Mouse (Mus musculus) testis, postnatal 10 days (tissue): Measurements from ENCODE around the gene Cog5.

Source experiments
- DNase-seq: peaks from one replicate; pipeline ENCODE4 v3.0.0; 2021; ENCODE audit warnings: low spot score

Gene Cog5

DNA sequence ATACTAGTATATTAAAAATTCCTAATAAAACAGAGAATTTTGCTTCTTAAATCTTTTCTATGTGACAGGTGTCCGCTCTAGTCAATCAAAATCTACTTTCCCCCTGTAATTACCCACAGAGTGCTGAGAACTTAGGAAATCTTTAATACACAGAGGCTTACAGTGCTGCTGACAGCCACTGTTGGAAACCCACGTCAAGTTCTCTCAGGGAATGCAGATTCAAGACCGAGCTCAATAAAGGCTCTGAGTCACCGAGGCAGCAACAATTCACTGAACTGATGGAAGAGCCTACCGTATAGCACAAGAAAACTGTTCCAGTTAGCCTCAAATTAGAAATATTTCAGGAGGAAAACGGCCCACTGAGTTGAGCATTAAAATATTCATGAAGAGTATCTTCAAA, 329.1 kb downstream of the Cog5 start:
- no peak for DNase-seq

GRCm38 (mm10) chr12:31984206-31984605, 329.5 kb downstream of the Cog5 start:
- DNase-seq: no peak

DNA sequence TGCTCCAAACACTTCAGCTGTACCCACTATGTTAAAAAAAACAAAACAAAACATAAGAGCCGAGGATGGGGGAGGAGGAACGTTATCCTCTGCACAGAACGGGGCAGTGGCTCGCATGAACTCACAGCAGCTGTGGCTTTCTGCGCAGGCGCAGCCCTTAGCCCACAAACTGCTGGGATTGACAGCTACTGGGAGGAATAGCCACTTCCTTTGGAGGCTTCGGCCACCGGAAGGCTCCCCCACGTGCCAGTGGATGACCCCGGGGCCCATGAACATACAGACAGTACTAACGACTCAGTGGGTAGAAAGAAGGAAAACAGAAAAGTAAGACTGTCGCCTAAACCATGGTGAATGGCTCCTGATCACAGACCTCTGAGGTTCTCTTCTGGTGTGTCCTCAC, 330.0 kb downstream of the Cog5 start:
- no peak for DNase-seq

DNA sequence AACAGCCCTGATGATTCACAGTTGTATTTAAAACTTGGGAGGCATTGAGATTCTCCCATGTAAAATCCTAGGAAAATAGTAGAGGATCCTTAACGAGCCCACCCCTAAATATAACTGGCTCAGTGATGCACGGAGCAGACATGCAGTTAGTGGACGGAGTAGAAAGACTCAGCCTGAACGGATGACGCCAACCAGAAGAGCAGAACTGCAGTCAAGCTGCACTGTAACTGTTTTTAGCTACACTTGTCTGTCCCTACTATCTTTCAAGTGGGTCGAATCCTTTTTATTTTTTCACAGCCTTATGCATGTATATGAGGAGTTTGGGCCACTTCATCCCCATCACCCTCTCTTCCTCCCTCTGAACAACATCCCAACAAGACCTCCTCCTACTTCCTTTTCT, 331.1 kb downstream of the Cog5 start:
- no peak for DNase-seq

DNA sequence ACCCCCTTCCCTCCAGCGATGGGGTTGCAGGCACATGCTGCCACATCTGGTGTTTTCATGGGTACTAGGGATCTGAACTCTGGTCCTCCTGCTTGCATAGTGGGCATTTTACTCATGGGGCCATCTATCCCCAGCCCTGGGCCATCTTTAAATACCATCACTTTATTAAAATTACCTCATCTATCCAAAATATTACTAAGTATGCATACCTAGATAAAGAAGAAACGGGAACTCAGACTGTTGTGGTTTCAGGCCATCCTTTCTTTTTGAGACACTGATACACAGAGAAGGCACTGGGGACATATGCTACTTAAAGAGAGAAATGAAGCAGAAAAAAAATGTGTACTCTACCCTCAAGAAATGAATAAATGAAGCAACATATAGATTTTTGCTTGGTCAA, 331.8 kb downstream of the Cog5 start:
- DNase-seq: no peak
